Mouse (Mus musculus) ES-E14 (cell line): ENCODE results near the gene Hormad2.

ENCODE experiments used
- MAFK ChIP-seq: IDR thresholded peaks from 2 replicates; pipeline ENCODE4 v1.6.1; 2014; ENCODE audit warnings: mild to moderate bottlenecking, low read depth, low read length, inconsistent platforms; ENCODE audit not compliant: insufficient read depth
- ZC3H11A ChIP-seq: IDR thresholded peaks from 2 replicates; pipeline ENCODE4 v1.6.1; 2012; ENCODE audit warnings: low read depth, mild to moderate bottlenecking, inconsistent platforms, low read length, borderline replicate concordance

DNA sequence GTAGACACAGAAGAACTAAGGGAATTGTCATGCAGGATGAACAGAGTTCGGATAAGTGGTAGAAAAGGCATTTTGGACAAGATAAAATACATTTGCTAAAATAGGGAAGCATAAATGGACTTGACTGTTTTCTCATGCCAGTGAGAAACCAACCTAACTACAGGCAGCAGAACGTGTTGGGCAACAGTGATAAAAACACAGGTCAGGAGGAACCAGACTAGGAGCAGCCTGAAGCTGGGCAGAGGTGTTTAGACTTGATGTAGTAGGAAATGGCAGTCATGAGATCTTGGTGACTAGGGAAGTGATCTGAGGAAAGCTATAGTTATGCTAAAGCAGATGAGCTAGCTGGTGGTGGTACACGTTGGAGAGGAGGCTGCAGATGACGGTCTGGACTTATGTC is 61.0 kb downstream of the Hormad2 start:
- TF ChIP-seq MAFK: no peak
- no peak for TF ChIP-seq ZC3H11A
